Mouse (Mus musculus): ENCODE results near the gene Gm20481. TPM values are rescaled to one million over a fixed set of nuclear protein-coding genes. Genes with fewer than 3 reads are reported as not detected.
"Not testable (repeated sequence)": the region's sequence is repeated elsewhere in the genome, so short reads cannot be mapped to it uniquely, and the experiment has no call there.

The Gm20481 gene
- total RNA-seq, 1 experiment from 2014 or later: not detected

DNA sequence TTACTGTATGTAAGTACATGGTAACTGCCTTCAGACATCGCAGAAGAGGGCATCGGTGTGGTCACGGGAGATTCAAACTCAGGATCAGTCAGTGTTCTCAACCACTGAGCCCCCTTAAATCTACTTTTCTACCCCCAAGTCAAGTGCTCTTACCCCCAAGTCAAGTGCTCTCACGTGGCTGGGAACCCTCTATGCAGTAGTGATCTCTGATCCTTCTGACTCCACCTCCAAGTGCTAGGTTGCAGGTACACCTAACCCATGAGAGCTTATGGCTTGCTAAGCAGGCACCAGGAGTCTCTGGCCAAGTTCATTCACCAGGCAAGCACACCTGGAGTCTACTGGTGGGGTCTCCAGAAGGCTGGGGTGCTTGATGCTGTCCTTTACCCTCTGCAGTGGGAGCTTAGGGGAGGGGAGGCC, 20.2 kb upstream of the Gm20481 start:
- no peak for ATAC-seq (replicated peaks; ENCODE audit: insufficient number of reproducible peaks, low FRiP score, low TSS enrichment, poor library complexity, severe bottlenecking)

DNA sequence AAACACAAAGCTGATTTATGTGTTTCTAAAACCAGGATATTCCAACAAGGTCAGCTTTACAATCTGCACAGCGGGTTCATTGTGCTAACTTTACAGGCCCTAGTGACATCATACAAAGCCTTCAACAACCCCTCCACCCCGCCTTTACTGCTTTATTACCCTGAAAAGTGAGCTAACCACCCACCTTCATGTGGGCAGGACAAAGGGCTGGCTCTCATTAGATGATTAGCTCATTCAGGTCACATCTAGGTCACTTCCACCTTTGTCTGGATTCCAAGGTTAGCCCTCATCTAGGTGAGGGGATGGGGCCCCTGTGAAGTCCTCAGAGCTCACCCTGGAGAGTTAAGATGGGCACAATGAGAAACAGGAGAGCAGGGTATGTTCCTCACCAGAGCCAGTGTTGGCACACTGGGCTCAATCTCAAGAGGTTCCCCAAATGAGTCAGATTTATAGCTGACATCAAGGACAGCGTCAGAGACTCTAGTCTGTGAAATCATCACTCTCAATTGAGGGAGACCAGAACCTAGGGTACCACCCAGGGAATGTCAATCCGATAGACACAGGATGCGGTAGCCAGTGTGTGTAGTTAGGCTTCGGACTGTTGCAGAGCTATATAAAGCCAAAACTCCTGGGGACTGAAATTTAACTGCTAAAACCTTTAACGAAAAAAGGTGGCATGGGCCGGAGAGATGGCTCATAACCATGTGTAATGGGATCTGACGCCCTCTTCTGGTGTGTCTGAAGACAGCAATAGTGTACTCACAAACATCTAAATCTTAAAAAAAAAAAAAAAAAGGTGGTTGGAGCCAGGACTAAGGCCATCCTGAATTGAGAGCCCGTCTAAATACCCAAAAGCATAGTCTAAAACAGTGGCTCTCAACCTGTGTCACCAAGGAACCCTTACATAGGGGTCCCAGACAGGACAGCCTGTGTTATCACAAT, 18.9 kb upstream of the Gm20481 start:
- no peak for ATAC-seq (replicated peaks; ENCODE audit: insufficient number of reproducible peaks, low FRiP score, low TSS enrichment, poor library complexity, severe bottlenecking)

GRCm38 (mm10) chr17:34951636-34952377, 17.9 kb upstream of the Gm20481 start:
- 0 out of 2 replicates have a peak, but pooled peaks have one; percentile 5 for ATAC-seq (replicated peaks; ENCODE audit: insufficient number of reproducible peaks, low FRiP score, low TSS enrichment, poor library complexity, severe bottlenecking)

DNA sequence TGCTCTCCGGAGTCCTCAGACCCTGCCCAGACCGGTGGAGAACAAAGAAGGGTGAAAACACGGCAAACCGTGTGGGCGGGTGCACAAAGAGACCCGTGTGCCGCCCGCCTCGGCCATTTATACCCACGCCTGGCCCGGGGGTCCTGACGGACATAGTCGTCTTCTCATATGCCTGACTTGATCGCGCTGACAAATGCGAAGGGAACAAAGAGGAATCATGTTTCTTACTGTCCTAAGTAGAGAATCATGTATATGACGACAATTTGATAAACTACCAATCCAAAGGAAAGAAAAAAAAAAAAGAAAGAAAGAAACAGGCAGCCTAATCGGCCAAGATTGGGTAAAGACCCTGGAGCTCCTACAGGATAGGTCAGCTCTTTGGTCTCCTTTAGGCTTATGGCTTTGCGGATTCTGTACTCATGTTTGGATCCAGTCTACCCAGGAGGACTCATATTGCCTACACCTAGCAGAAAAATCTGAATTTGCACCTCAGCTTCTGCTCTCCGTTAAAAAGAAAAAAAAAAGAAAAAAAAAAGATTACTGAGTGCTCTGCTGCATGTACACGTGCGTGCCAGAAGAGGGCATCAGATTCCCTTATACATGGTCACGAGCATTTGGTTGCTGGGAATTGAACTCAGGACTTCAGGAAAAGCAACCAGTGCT, 17.2 kb upstream of the Gm20481 start:
- ATAC-seq (replicated peaks; ENCODE audit: insufficient number of reproducible peaks, low FRiP score, low TSS enrichment, poor library complexity, severe bottlenecking): peak; percentile 73

DNA sequence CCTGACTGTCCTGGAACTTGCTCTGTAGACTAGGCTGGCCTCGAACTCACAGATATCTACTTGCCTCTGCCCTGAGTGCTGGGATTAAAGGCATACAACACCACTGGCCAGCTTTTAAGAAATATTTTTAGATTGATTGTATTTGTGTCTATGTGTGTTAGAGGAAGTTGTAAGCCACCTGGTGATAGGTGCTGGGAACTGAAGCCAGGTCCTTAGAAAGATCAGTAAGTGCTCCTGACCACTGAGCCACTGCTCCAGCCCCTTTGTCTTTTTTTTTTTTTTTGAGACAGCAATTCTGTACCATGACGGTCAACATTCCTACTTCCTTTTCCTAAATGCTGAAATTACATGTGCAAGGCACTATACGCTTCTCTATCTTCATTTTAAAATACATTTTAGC, 16.5 kb upstream of the Gm20481 start:
- ATAC-seq (replicated peaks; ENCODE audit: insufficient number of reproducible peaks, low FRiP score, low TSS enrichment, poor library complexity, severe bottlenecking): no peak

DNA sequence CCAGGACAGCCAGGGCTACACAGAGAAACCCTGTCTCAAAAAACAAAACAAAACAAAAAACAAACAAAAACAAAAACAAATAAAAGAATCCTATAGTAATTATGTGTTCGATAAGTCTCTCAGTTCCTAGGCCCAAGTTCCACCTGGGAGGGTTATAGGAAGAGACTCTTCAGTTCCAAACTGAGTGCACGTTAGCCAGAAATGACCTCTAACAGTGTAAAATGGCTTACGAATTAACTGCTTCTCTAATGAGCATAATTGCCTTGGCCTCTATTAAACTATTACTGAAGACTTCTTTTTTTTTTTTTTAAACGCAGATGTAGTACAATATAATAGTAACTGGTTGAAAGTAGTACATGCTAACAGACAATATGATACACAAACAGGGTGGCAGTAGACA, 15.8 kb upstream of the Gm20481 start:
- ATAC-seq (replicated peaks; ENCODE audit: insufficient number of reproducible peaks, low FRiP score, low TSS enrichment, poor library complexity, severe bottlenecking): no peak

DNA sequence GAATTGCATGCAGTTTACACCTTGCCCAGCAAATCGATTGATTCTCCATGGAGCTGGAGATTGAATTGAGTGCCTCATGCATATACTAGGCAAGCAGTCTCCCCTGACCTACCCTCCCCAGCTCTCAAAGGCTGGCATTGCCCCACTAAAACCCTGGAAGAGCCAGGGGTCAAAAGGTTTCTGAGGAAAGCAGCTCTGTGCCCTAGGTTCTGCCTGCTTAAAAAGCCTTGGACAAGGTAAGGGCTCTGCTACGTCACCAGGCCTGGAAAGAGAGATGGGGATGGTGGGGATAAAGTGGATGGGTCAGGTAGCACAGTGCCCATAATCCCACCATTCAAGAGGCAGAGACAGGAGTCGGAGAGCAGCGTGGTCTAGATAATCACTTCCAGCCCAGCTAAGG, 14.9 kb upstream of the Gm20481 start:
- ATAC-seq (replicated peaks; ENCODE audit: insufficient number of reproducible peaks, low FRiP score, low TSS enrichment, poor library complexity, severe bottlenecking): no peak

DNA sequence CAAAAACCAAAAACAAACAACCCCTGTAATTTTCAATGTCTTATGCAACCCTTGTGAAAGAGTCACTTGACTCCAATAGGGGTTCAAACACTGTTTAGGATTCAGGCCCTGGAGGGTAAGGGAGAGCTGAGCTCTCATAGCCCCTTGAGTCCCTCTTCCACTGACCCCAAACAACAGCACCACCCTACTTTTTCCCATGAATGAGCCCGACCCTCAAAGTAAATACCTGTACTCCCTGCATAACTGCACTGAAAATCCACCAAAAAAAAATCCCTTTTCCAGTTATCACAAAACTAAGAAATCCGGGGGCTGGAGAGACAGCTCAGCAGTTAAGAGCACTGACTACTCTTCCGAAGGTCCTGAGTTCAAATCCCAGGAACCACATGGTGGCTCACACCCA, 13.8 kb upstream of the Gm20481 start:
- no peak for ATAC-seq (replicated peaks; ENCODE audit: insufficient number of reproducible peaks, low FRiP score, low TSS enrichment, poor library complexity, severe bottlenecking)

- ATAC-seq (replicated peaks; ENCODE audit: insufficient number of reproducible peaks, low FRiP score, low TSS enrichment, poor library complexity, severe bottlenecking): no peak
Observed at GRCm38 (mm10) chr17:34956340-34956739, 13.4 kb upstream of the Gm20481 start.

DNA sequence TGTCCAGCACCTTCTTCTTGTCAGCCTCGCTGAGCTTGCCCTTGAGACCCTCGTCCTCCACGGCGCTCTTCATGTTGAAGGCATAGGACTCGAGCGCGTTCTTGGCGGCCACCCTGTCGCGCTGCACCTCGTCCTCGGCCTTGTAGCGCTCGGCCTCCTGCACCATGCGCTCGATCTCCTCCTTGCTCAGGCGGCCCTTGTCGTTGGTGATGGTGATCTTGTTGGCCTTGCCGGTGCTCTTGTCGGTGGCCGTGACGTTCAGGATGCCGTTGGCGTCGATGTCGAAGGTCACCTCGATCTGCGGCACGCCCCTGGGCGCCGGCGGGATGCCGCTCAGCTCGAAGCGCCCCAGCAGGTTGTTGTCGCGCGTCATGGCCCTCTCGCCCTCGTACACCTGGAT, 12.4 kb upstream of the Gm20481 start:
- ATAC-seq (replicated peaks; ENCODE audit: insufficient number of reproducible peaks, low FRiP score, low TSS enrichment, poor library complexity, severe bottlenecking): not testable (repeated sequence)

- ATAC-seq (replicated peaks; ENCODE audit: insufficient number of reproducible peaks, low FRiP score, low TSS enrichment, poor library complexity, severe bottlenecking): not testable (repeated sequence)
Observed at GRCm38 (mm10) chr17:34957966-34958365, 11.7 kb upstream of the Gm20481 start.

DNA sequence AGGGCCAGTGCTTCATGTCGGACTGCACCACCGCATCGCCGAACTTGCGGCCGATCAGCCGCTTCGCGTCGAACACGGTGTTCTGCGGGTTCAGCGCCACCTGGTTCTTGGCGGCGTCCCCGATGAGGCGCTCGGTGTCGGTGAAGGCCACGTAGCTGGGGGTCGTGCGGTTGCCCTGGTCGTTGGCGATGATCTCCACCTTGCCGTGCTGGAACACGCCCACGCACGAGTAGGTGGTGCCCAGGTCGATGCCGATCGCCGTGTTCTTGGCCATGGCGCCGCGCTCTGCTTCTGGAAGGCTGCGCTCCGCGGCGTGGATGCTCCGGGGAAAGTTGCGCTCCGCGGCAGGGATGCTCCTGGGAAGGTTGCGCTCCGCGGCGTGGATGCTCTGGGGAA, 11.0 kb upstream of the Gm20481 start:
- 0 out of 2 replicates have a peak, but pooled peaks have one; percentile 1 for ATAC-seq (replicated peaks; ENCODE audit: insufficient number of reproducible peaks, low FRiP score, low TSS enrichment, poor library complexity, severe bottlenecking)

GRCm38 (mm10) chr17:34959130-34959778, 10.5 kb upstream of the Gm20481 start, which contains the start of gene Hspa1b:
Hspa1b (minus strand) TSS chr17:34959238.
- peak; percentile 98 for ATAC-seq (replicated peaks; ENCODE audit: insufficient number of reproducible peaks, low FRiP score, low TSS enrichment, poor library complexity, severe bottlenecking)

DNA sequence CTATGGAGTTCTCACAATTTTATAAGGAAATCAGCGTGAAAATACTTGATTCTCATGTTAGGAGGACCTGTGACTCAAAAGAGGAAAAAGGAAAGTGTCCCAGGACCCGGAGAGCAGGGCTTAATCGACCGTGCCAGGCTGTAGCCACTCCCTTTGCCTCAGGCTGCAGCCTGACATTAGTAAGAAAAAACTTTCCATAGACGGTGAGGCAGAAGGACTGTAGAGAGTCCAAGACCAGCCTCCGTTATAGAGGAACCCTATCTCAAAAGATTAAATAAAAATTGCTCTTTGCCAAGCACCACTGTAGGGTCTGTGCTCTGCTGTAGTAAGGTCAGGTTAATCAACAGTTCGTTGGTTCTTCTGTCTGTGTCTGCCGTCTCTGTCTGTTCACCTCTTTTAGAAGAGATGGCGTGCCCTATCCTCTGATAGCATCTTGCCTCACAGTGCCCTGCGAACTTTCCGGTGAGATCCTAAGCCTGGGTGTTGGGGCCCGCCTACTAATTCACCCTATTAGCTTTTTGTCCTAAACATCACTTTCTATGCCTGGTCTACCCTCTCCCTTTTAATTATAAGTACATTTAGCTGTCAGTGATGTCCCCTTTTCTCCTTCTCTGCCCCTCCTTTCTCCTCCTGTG, 9.7 kb upstream of the Gm20481 start:
- no peak for ATAC-seq (replicated peaks; ENCODE audit: insufficient number of reproducible peaks, low FRiP score, low TSS enrichment, poor library complexity, severe bottlenecking)

DNA sequence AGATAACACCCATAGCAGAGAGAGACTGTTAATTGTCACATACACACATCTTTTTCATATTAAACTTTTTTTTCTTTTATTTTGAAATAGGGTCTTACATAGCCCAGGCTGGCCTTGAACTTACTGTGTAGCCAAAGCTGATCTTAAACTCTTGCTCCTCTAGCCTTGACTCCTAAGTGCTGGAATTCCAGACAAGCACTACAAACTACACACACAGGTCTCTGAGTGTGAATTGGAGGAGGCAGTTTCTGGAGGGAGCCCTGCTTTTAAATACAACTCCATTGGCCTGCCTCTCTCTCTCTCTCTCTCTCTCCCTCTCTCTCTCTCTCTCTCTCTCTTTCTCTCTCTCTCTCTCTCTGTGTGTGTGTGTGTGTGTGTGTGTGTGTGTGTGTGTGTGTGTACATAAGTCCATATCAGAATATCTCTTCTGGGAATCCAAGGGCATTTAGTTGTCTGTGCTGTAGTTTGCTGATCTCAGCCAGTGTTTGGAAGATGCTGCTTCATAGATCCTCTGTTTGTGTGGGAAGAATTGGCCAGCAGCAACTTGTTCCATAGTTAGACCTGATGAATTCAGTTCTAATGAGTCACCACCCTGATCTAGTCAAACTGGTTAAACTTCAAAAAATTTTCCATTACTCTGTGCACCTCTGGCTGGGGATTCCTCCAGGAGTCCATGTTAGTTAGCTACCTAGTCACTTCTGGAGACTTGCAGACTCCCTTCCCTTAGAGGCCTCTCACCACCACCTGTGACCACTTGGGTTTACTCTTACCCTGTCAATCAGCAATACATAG, 8.8 kb upstream of the Gm20481 start:
- no peak for ATAC-seq (replicated peaks; ENCODE audit: insufficient number of reproducible peaks, low FRiP score, low TSS enrichment, poor library complexity, severe bottlenecking)

DNA sequence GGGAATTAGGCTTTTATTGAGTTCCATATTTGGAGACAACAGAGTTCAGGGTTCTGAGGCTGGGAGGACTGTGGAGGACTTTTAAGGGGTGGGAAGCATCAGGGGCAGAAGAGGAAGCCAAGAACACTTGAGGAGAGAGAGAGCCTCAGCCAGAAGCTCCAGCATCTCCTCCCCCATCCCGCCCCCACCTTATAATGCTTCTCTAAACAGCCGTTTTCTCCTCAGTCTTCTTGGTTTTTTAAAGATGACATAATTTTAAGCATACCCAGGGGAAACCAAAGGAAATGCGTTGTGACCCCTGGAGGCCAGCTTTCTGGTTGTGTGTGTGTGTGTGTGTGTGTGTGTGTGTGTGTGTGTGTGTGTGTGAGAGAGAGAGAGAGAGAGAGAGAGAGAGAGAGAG, 7.6 kb upstream of the Gm20481 start:
- ATAC-seq (replicated peaks; ENCODE audit: insufficient number of reproducible peaks, low FRiP score, low TSS enrichment, poor library complexity, severe bottlenecking): no peak

- no peak for ATAC-seq (replicated peaks; ENCODE audit: insufficient number of reproducible peaks, low FRiP score, low TSS enrichment, poor library complexity, severe bottlenecking)
Observed at GRCm38 (mm10) chr17:34962841-34963240, 6.9 kb upstream of the Gm20481 start.

GRCm38 (mm10) chr17:34964640-34965049, 5.1 kb upstream of the Gm20481 start:
- ATAC-seq (replicated peaks; ENCODE audit: insufficient number of reproducible peaks, low FRiP score, low TSS enrichment, poor library complexity, severe bottlenecking): no peak

All from monocyte, adult 5-6 weeks (primary cell).